In genomic region chr3:34795103-34795983, GRCm38 (mm10) we compare ENCODE assay signal across 9 mouse cellular contexts.
DNase-seq lines count a peak whose midpoint lies in the region; ATAC-seq and TF ChIP-seq lines count a peak whose summit lies in the region.
"Had no signal": no experiment of that assay in that cellular context is flagged by ENCODE, and none has a peak within 500 bp of the region (broad histone marks: within the 10 kb centered on the region; RNA-seq: fewer than 3 reads in every experiment).

No protein-coding gene starts in this region.

- H3K27ac ChIP-seq in kidney, embryonic 16.5 days (ENCODE audit: low read length) = no peak overlapping the region
- H3K27ac ChIP-seq in kidney, adult 2 months (ENCODE audit: insufficient read depth, low read depth, low read length) = no peak overlapping the region
- no peak overlapping the region for H3K27ac ChIP-seq in liver, embryonic 16.5 days (ENCODE audit: low read length)

- peak overlapping the region; percentile 72 for H3K4me2 ChIP-seq in kidney, embryonic 16.5 days (replicated peaks; ENCODE audit: low read depth, low read length)
- no peak overlapping the region for H3K4me2 ChIP-seq in liver, embryonic 16.5 days (ENCODE audit: low read depth, low read length)

- intact Hi-C loops in heart, postnatal 14 days (cut with DNase I) = no loop called here

- TF ChIP-seq CTCF in kidney, adult 2 months (conservative IDR thresholded peaks at IDR 0.05; ENCODE audit: insufficient read depth, insufficient read length, low read depth, low read length) = no peak

- TF ChIP-seq POLR2A in kidney, adult 2 months (IDR thresholded peaks at IDR 0.05; ENCODE audit: low read depth, low read length) = no peak

- peak overlapping the region; percentile 41 for H3K4me3 ChIP-seq in kidney, embryonic 16.5 days (ENCODE audit: low read length)
- no peak overlapping the region for H3K4me3 ChIP-seq in kidney, adult 2 months (ENCODE audit: insufficient read depth, low read depth, low read length)
- H3K4me3 ChIP-seq in liver, embryonic 16.5 days (ENCODE audit: low read depth, low read length) = peak overlapping the region; percentile 2; the same call in 1 of the 2 replicates

- ATAC-seq in kidney, embryonic 16.5 days (ENCODE audit: low FRiP score, low TSS enrichment) = peak; percentile 98
- ATAC-seq in liver, embryonic 16.5 days (ENCODE audit: low read depth) = no peak
- ATAC-seq: Patski had no signal

- H3K27me3 ChIP-seq in kidney, embryonic 16.5 days (ENCODE audit: insufficient read depth, low read length) = no peaks in the 10 kb centered on the region
- H3K27me3 ChIP-seq in kidney, adult 2 months (replicated peaks; ENCODE audit: control insufficient read depth, insufficient read depth, low read length) = no peaks in the 10 kb centered on the region
- H3K27me3 ChIP-seq in liver, embryonic 16.5 days (ENCODE audit: control insufficient read depth, insufficient read depth, low read depth, low read length) = no peaks in the 10 kb centered on the region; the same call in 1 of the 2 replicates

- DNase-seq in kidney, adult 2 months = no peak
- peak; percentile 65 for DNase-seq in embryo, embryonic 11.5 days (ENCODE audit: low read depth, low spot score)
- peak; percentile 23 to 32 for DNase-seq in heart, postnatal 14 days
- peak; percentile 13 for DNase-seq in ovary, postnatal 14 days (ENCODE audit: low spot score)
- DNase-seq in urinary bladder, adult 2 months (ENCODE audit: low spot score) = no peak
- no peak for DNase-seq in cerebellum, adult 11-12 months

- H3K4me1 ChIP-seq in kidney, embryonic 16.5 days (ENCODE audit: insufficient read depth, low read length) = peaks cover 11% of the 10 kb centered on the region
- no peaks in the 10 kb centered on the region for H3K4me1 ChIP-seq in kidney, adult 2 months (ENCODE audit: control insufficient read depth, insufficient read depth, low read length)
- H3K4me1 ChIP-seq in liver, embryonic 16.5 days (ENCODE audit: control insufficient read depth, low read depth, low read length) = no peaks in the 10 kb centered on the region

- H3K9ac ChIP-seq in kidney, embryonic 16.5 days (replicated peaks; ENCODE audit: low read length) = 0 out of 2 replicates have a peak overlapping the region, but pooled peaks have one; percentile 36
- H3K9ac ChIP-seq in liver, embryonic 16.5 days (ENCODE audit: low read depth, low read length) = no peak overlapping the region

- H3K36me3 ChIP-seq in kidney, embryonic 16.5 days (ENCODE audit: insufficient read depth, low read length) = no peaks in the 10 kb centered on the region
- H3K36me3 ChIP-seq in kidney, adult 2 months (ENCODE audit: control insufficient read depth, insufficient read depth, low read length) = no peaks in the 10 kb centered on the region
- no peaks in the 10 kb centered on the region for H3K36me3 ChIP-seq in liver, embryonic 16.5 days (ENCODE audit: control insufficient read depth, insufficient read depth)

- H3K9me3 ChIP-seq in kidney, embryonic 16.5 days (ENCODE audit: low read length) = no peaks in the 10 kb centered on the region
- H3K9me3 ChIP-seq in liver, embryonic 16.5 days (replicated peaks; ENCODE audit: control insufficient read depth, low read length) = no peaks in the 10 kb centered on the region

- 12% methylated on average over 23 of the region's 23 CpGs for WGBS in kidney, embryonic 16.5 days
- WGBS in kidney, adult 2 months = 14% methylated on average over 23 of the region's 23 CpGs
- 24% methylated on average over 23 of the region's 23 CpGs for WGBS in liver, embryonic 16.5 days (ENCODE audit: insufficient replicate concordance)

Comparison
In these comparisons a context has a peak if more than half of its experiments do, and no peak if none do; other contexts are left out.
1. DNase-seq: peak in embryo, embryonic 11.5 days (single experiment), heart, postnatal 14 days (2 of 2) and ovary, postnatal 14 days (single experiment); none in kidney, adult 2 months (single experiment), urinary bladder, adult 2 months (single experiment) and cerebellum, adult 11-12 months (single experiment).